Mouse (Mus musculus) CH12.LX (cell line): ENCODE results near the gene Smo. TPM values are rescaled to one million over a fixed set of nuclear protein-coding genes. Genes with fewer than 3 reads are reported as not detected.

Experiments used
- DNase-seq: peaks from one replicate; pipeline ENCODE4 v3.0.0-alpha.2; 2013; ENCODE audit errors: extremely low read depth
- H3K27ac ChIP-seq: 2 replicates; pipeline ENCODE4 v1.5.1; 2012; ENCODE audit warnings: low read depth, mild to moderate bottlenecking, control low read depth, moderate library complexity; ENCODE audit not compliant: insufficient read depth
- H3K27me3 ChIP-seq: replicated peaks from 2 replicates; pipeline ENCODE3; 2012; ENCODE audit warnings: inconsistent platforms
- H3K36me3 ChIP-seq, 2 experiments: replicated peaks in 1 of 2; 2 replicates each; pipeline versions ENCODE3 to v1.6.1; 2012; ENCODE audit warnings: inconsistent platforms in 1 of 2, low read length in 1 of 2, mild to moderate bottlenecking in 1 of 2, mixed read lengths in 1 of 2, moderate library complexity in 1 of 2; ENCODE audit not compliant: control insufficient read depth in 1 of 2, insufficient read depth in 1 of 2
- H3K4me1 ChIP-seq, 2 experiments: 2 replicates each; pipeline ENCODE4 v1.6.1; 2012; ENCODE audit warnings: inconsistent platforms in 1 of 2, moderate library complexity in 1 of 2; ENCODE audit not compliant: insufficient read depth in 2 of 2, control insufficient read depth in 1 of 2
- H3K4me2 ChIP-seq: 2 replicates; pipeline ENCODE4 v1.6.1; 2012; ENCODE audit warnings: low read depth, mild to moderate bottlenecking, control low read depth; ENCODE audit not compliant: poor library complexity, insufficient read depth, severe bottlenecking
- H3K4me3 ChIP-seq, 3 experiments: fragments of 150-350 bp in 1 of 3; sonication (generic) in 1 of 3; replicated peaks in 1 of 3; 2 replicates each; pipeline versions ENCODE3 to v1.5.1; 2011 to 2012; ENCODE audit warnings: low read depth in 2 of 3, low read length in 2 of 3, mild to moderate bottlenecking in 2 of 3, moderate library complexity in 2 of 3, control low read depth in 1 of 3, improper control_type of control experiment in 1 of 3, inconsistent platforms in 1 of 3, mixed read lengths in 1 of 3; ENCODE audit not compliant: poor library complexity in 1 of 3
- H3K79me2 ChIP-seq: replicated peaks from 2 replicates; pipeline ENCODE4 v1.6.1; 2012; ENCODE audit warnings: mild to moderate bottlenecking, moderate library complexity; ENCODE audit not compliant: control insufficient read depth, poor library complexity, insufficient read depth, severe bottlenecking; ENCODE audit errors: extremely low read depth
- H3K9ac ChIP-seq: 2 replicates; pipeline ENCODE4 v1.6.1; 2012; ENCODE audit warnings: low read depth, mild to moderate bottlenecking, control low read depth, moderate library complexity; ENCODE audit not compliant: insufficient read depth
- H3K9me3 ChIP-seq: replicated peaks from 2 replicates; pipeline ENCODE3; 2012; ENCODE audit warnings: low read length, inconsistent platforms, mixed read lengths
- CHD1 ChIP-seq: IDR thresholded peaks from 2 replicates; pipeline ENCODE4 v1.6.1; 2012; ENCODE audit warnings: low read depth, low read length, improper control_type of control experiment, inconsistent platforms
- CTCF ChIP-seq, 2 experiments: IDR thresholded peaks in 1 of 2; conservative IDR thresholded peaks in 1 of 2; 2 replicates each; pipeline ENCODE4 v1.5.1; 2011 to 2012; ENCODE audit warnings: low read depth in 2 of 2, low read length in 2 of 2, improper control_type of control experiment in 1 of 2, inconsistent platforms in 1 of 2, mild to moderate bottlenecking in 1 of 2, moderate library complexity in 1 of 2
- E2F4 ChIP-seq: IDR thresholded peaks from 2 replicates; pipeline ENCODE4 v1.6.1; 2011; ENCODE audit warnings: low read depth, low read length, improper control_type of control experiment; ENCODE audit not compliant: insufficient replicate concordance
- EP300 ChIP-seq: IDR thresholded peaks from 2 replicates; pipeline ENCODE4 v1.6.1; 2011; ENCODE audit warnings: low read length, improper control_type of control experiment
- GABPA ChIP-seq: IDR thresholded peaks from 2 replicates; pipeline ENCODE4 v1.6.1; 2012; ENCODE audit warnings: low read depth, low read length, improper control_type of control experiment, inconsistent platforms; ENCODE audit not compliant: insufficient replicate concordance
- HCFC1 ChIP-seq: IDR thresholded peaks from 2 replicates; pipeline ENCODE4 v1.6.1; 2012; ENCODE audit warnings: low read depth, mild to moderate bottlenecking, inconsistent platforms, low read length, improper control_type of control experiment
- JUN ChIP-seq: IDR thresholded peaks from 2 replicates; pipeline ENCODE4 v1.6.1; 2011; ENCODE audit warnings: low read depth, mild to moderate bottlenecking, low read length, improper control_type of control experiment, moderate library complexity; ENCODE audit not compliant: insufficient read depth
- MAX ChIP-seq: IDR thresholded peaks from 2 replicates; pipeline ENCODE4 v1.6.1; 2011; ENCODE audit warnings: low read length, improper control_type of control experiment
- MAZ ChIP-seq: IDR thresholded peaks from 2 replicates; pipeline ENCODE4 v1.6.1; 2012; ENCODE audit warnings: low read depth, mild to moderate bottlenecking, inconsistent platforms, low read length, improper control_type of control experiment, moderate library complexity
- MEF2A ChIP-seq: IDR thresholded peaks from 2 replicates; pipeline ENCODE4 v1.6.1; 2014; ENCODE audit warnings: low read depth, mild to moderate bottlenecking, inconsistent platforms, low read length, improper control_type of control experiment, borderline replicate concordance
- MXI1 ChIP-seq: IDR thresholded peaks from 2 replicates; pipeline ENCODE4 v1.6.1; 2011; ENCODE audit warnings: mild to moderate bottlenecking, low read depth, low read length, improper control_type of control experiment
- MYC ChIP-seq: IDR thresholded peaks from 2 replicates; pipeline ENCODE4 v1.6.1; 2011; ENCODE audit warnings: low read depth, mild to moderate bottlenecking, improper control_type of control experiment, low read length
- PAX5 ChIP-seq: IDR thresholded peaks from 2 replicates; pipeline ENCODE4 v1.6.1; 2012; ENCODE audit warnings: low read length, inconsistent platforms, mixed read lengths
- POLR2A ChIP-seq: IDR thresholded peaks from 2 replicates; pipeline ENCODE4 v1.6.1; 2011; ENCODE audit warnings: low read depth, mild to moderate bottlenecking, improper control_type of control experiment, low read length
- RCOR1 ChIP-seq: conservative IDR thresholded peaks from 2 replicates; pipeline ENCODE4 v1.6.1; 2012; ENCODE audit warnings: low read depth, mild to moderate bottlenecking, inconsistent platforms, low read length, improper control_type of control experiment
- SMC3 ChIP-seq: IDR thresholded peaks from 2 replicates; pipeline ENCODE4 v1.6.1; 2011; ENCODE audit warnings: low read depth, low read length, improper control_type of control experiment
- TBP ChIP-seq: conservative IDR thresholded peaks from 2 replicates; pipeline ENCODE4 v1.6.1; 2011; ENCODE audit warnings: low read depth, low read length, improper control_type of control experiment
- UBTF ChIP-seq: IDR thresholded peaks from 2 replicates; pipeline ENCODE4 v1.6.1; 2012; ENCODE audit warnings: low read depth, mild to moderate bottlenecking, inconsistent platforms, low read length, improper control_type of control experiment, moderate library complexity
- USF1 ChIP-seq: IDR thresholded peaks from 2 replicates; pipeline ENCODE4 v1.6.1; 2014; ENCODE audit warnings: low read depth, mild to moderate bottlenecking, inconsistent platforms, low read length, improper control_type of control experiment
- ZC3H11A ChIP-seq: IDR thresholded peaks from 2 replicates; pipeline ENCODE4 v1.6.1; 2012; ENCODE audit warnings: low read depth, mild to moderate bottlenecking, inconsistent platforms, low read length, improper control_type of control experiment
- ZKSCAN1 ChIP-seq: IDR thresholded peaks from 2 replicates; pipeline ENCODE4 v1.6.1; 2012; ENCODE audit warnings: low read depth, inconsistent platforms, low read length, improper control_type of control experiment, borderline replicate concordance
- ZMIZ1 ChIP-seq: IDR thresholded peaks from 2 replicates; pipeline ENCODE4 v1.6.1; 2012; ENCODE audit warnings: low read depth, mild to moderate bottlenecking, inconsistent platforms, low read length, improper control_type of control experiment
- dilution Hi-C: fragments of 300-500 bp; cut with MboI; formaldehyde crosslinking; loops from 2 replicates; pipeline ENCODE4 v1.14.3; 2020; ENCODE audit warnings: low sequenced_read_pairs; ENCODE audit not compliant: extremely low pct_unique_long_range_greater_than_20kb, extremely low pct_ligation_motif_present
- in situ Hi-C: fragments of 300-500 bp; cut with MboI; formaldehyde crosslinking; loops from 3 replicates; pipeline ENCODE4 v1.14.3; 2019; ENCODE audit warnings: low sequenced_read_pairs, low pct_ligation_motif_present, low pct_unique_long_range_greater_than_20kb, mixed read lengths
- polyA plus RNA-seq: library from polyadenylated mRNA; unstranded; fragments of >175 nt; gene quantifications from 2 replicates; pipeline ENCODE4 v1.2.1, GENCODE M21; 2012; ENCODE audit warnings: low read depth; ENCODE audit not compliant: insufficient read length
- total RNA-seq, 2 experiments: library from RNA; depleted of rRNA; stranded (reverse); fragments of 300-350 nt in 1 of 2; fragments of >200 nt in 1 of 2; gene quantifications; 2 replicates each; pipeline ENCODE4 v1.2.3; 2012 to 2014

The Smo gene
- total and polyA plus RNA-seq, 3 experiments, result 0.04 to 0.17 TPM; not detected in 1

GRCm38 (mm10) chr6:29717952-29718521, 17.3 kb upstream of the Smo start:
- no peak overlapping the region for H3K4me2 ChIP-seq
- no peak overlapping the region for H3K4me3 ChIP-seq
- H3K9me3 ChIP-seq, result no peaks in the 10 kb centered on the region
- TF ChIP-seq MEF2A, result no peak
- TF ChIP-seq JUN, result no peak
- TF ChIP-seq, all 38 proteins: peak for 0
- in situ Hi-C loops, result no loop called here
- H3K27me3 ChIP-seq, result no peaks in the 10 kb centered on the region
- peaks cover 8 to 43% of the 10 kb centered on the region in 2 experiments for H3K36me3 ChIP-seq
- no peak overlapping the region for H3K27ac ChIP-seq
- H3K4me1 ChIP-seq, result no peaks in the 10 kb centered on the region
- H3K9ac ChIP-seq, result no peak overlapping the region
- dilution Hi-C loops, result no loop called here
- no peaks in the 10 kb centered on the region for H3K79me2 ChIP-seq
- no peak for DNase-seq

DNA sequence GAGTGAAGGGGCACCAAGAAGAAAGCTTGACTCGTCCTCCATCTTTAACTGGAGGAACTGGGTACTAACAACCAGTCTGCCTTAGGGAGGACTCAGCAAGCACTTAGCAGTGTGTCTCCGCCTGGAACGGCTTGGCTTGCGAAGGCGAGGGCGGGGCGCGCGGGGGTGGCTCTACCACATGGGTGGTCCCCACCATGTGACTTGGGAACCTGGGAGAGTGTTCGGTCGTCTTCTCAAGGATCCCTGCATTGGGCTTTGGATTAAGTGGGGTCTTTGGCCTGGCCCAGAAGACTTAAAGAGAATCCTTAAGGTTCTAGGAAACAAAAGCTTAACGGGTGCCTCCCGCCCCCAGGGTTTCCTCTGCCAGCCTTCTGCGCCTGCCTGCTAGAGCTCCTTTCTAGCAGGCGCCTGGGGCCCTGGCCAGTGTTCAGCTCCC, 16.4 kb upstream of the Smo start:
- Histone ChIP-seq H3K79me2 (no peaks in the 10 kb centered on the region), H3K9ac (no peak overlapping the region), H3K27ac (no peak overlapping the region), H3K4me3 (no peak overlapping the region), H3K36me3 (peaks cover 7 to 38% of the 10 kb centered on the region in 2 experiments), H3K4me2 (no peak overlapping the region), H3K4me1 (no peaks in the 10 kb centered on the region), H3K9me3 (no peaks in the 10 kb centered on the region), H3K27me3 (no peaks in the 10 kb centered on the region)
- DNase-seq, result no peak
- in situ Hi-C loops (no loop called here), dilution Hi-C loops (no loop called here)
- TF ChIP-seq MYC, result no peak
- TF ChIP-seq CTCF (conservative IDR thresholded peaks at IDR 0.05 in 1 of 2, IDR thresholded peaks at IDR 0.05 in 1 of 2; ENCODE audit: low read depth in 2 of 2, low read length in 2 of 2), result no peak
- TF ChIP-seq TBP, result no peak
- no peak for TF ChIP-seq MAZ
- TF ChIP-seq MEF2A, result no peak
- no peak for TF ChIP-seq ZKSCAN1
- TF ChIP-seq USF1, result no peak
- TF ChIP-seq RCOR1, result no peak

GRCm38 (mm10) chr6:29721890-29722289, 13.4 kb upstream of the Smo start:
- dilution Hi-C loops (no loop called here), in situ Hi-C loops (no loop called here)
- DNase-seq, result no peak
- no peaks in the 10 kb centered on the region for H3K79me2 ChIP-seq
- no peak overlapping the region for H3K4me2 ChIP-seq
- no peak overlapping the region for H3K4me3 ChIP-seq
- peaks cover 7 to 21% of the 10 kb centered on the region in 2 experiments for H3K36me3 ChIP-seq
- no peak overlapping the region for H3K27ac ChIP-seq
- no peak overlapping the region for H3K9ac ChIP-seq
- no peaks in the 10 kb centered on the region for H3K27me3 ChIP-seq
- H3K4me1 ChIP-seq, result no peaks in the 10 kb centered on the region
- H3K9me3 ChIP-seq, result no peaks in the 10 kb centered on the region
- no peak for TF ChIP-seq MAZ
- no peak for TF ChIP-seq GABPA
- no peak for TF ChIP-seq MXI1
- no peak for TF ChIP-seq ZKSCAN1
- TF ChIP-seq JUN, result no peak
- no peak for TF ChIP-seq E2F4
- TF ChIP-seq MEF2A, result no peak
- no peak for TF ChIP-seq MAX
- no peak for TF ChIP-seq USF1
- no peak for TF ChIP-seq CHD1
- no peak for TF ChIP-seq PAX5
- no peak for TF ChIP-seq UBTF
- TF ChIP-seq EP300, result no peak
- no peak for TF ChIP-seq POLR2A
- no peak for TF ChIP-seq HCFC1
- TF ChIP-seq SMC3, result no peak
- no peak for TF ChIP-seq ZMIZ1
- TF ChIP-seq ZC3H11A, result no peak
